Mouse (Mus musculus) lung, postnatal 0 days (tissue): ENCODE measurements at regions not wholly inside any gene's neighbourhood (a gene's known extent, or its start where the extent isn't known, plus 50 kb on each side); places are given as distances from the start of the nearest gene placed in this dataset.

Experiments
- ATAC-seq: fragments of 200-750 bp; cut with Nextera tagmentation; 2 replicates; pipeline ENCODE4 v1.8.0; 2017; ENCODE audit warnings: moderate library complexity
- DNase-seq: peaks from one replicate; pipeline ENCODE4 v3.0.0-alpha.2; 2016; ENCODE audit warnings: low spot score
- H3K27ac ChIP-seq: fragments of 300-500 bp; sonication (generic); 2 replicates; pipeline ENCODE4 v1.5.1; 2014; ENCODE audit warnings: antibody characterized with exemption, mild to moderate bottlenecking, low read length, mixed read lengths
- H3K27me3 ChIP-seq: fragments of 300-500 bp; sonication (generic); replicated peaks from 2 replicates; pipeline ENCODE4 v1.6.1; 2014; ENCODE audit warnings: low read length, mixed read lengths; ENCODE audit not compliant: insufficient read depth
- H3K36me3 ChIP-seq: fragments of 300-500 bp; sonication (generic); 2 replicates; pipeline ENCODE4 v1.6.1; 2014; ENCODE audit warnings: low read length, mixed read lengths; ENCODE audit not compliant: insufficient read depth
- H3K4me1 ChIP-seq: fragments of 300-500 bp; sonication (generic); 2 replicates; pipeline ENCODE4 v1.6.1; 2014; ENCODE audit warnings: antibody characterized with exemption, low read depth, low read length, mixed read lengths; ENCODE audit not compliant: insufficient read depth
- H3K4me2 ChIP-seq: fragments of 300-500 bp; sonication (generic); replicated peaks from 2 replicates; pipeline ENCODE4 v1.6.1; 2014; ENCODE audit warnings: low read depth, mild to moderate bottlenecking, low read length, moderate library complexity, mixed read lengths
- H3K4me3 ChIP-seq: fragments of 300-500 bp; sonication (generic); 2 replicates; pipeline ENCODE4 v1.5.1; 2014; ENCODE audit warnings: low read depth, low read length
- H3K9ac ChIP-seq: fragments of 300-500 bp; sonication (generic); replicated peaks from 2 replicates; pipeline ENCODE4 v1.6.1; 2014; ENCODE audit warnings: low read depth, mild to moderate bottlenecking
- H3K9me3 ChIP-seq: fragments of 300-500 bp; sonication (generic); 2 replicates; pipeline ENCODE4 v1.6.1; 2016; ENCODE audit warnings: low read length, mixed read lengths
- CTCF ChIP-seq: IDR thresholded peaks from 2 replicates; pipeline ENCODE4 v1.5.1; 2016; ENCODE audit warnings: antibody characterized with exemption, mild to moderate bottlenecking
- EP300 ChIP-seq: IDR thresholded peaks from 2 replicates; pipeline ENCODE4 v1.6.1; 2016; ENCODE audit warnings: antibody characterized with exemption, mild to moderate bottlenecking, control low read depth
- WGBS: fragments of 180-500 bp; shearing (Covaris S2); extraction: QIAGEN DNeasy Blood & Tissue Kit; methylation state at CpG from one replicate; pipeline ENCODE4 v1.1.7; 2014; 5-methylcytosine and 5-hydroxymethylcytosine counted together

- Histone ChIP-seq H3K27me3 (no peaks in the 10 kb centered on the region), H3K9ac (no peak overlapping the region), H3K36me3 (no peaks in the 10 kb centered on the region), H3K4me1 (0 out of 2 replicates have a peak, but pooled peaks cover 3% of the 10 kb centered on the region), H3K27ac (no peak overlapping the region), H3K9me3 (no peaks in the 10 kb centered on the region), H3K4me2 (no peak overlapping the region), H3K4me3 (no peak overlapping the region)
- TF ChIP-seq EP300 = peak; percentile 49
- no peak for TF ChIP-seq CTCF
- ATAC-seq (0 out of 2 replicates have a peak, but pooled peaks have one; percentile 21), DNase-seq (peak; percentile 69)
- 20% methylated on average over 5 of the region's 5 CpGs for WGBS
These were observed 160.0 kb upstream of the Ghr start for GRCm38 (mm10) chr15:3743168-3743814.

GRCm38 (mm10) chr15:3742191-3742590 is 158.9 kb upstream of the Ghr start:
- Histone ChIP-seq H3K4me3 (no peak overlapping the region), H3K9me3 (no peaks in the 10 kb centered on the region), H3K4me2 (no peak overlapping the region), H3K36me3 (no peaks in the 10 kb centered on the region), H3K27ac (no peak overlapping the region), H3K27me3 (no peaks in the 10 kb centered on the region), H3K9ac (no peak overlapping the region), H3K4me1 (0 out of 2 replicates have a peak, but pooled peaks cover 3% of the 10 kb centered on the region)
- TF ChIP-seq CTCF (no peak), EP300 (no peak)
- ATAC-seq (no peak), DNase-seq (no peak)
- WGBS = 76% methylated on average over 7 of the region's 7 CpGs

GRCm38 (mm10) chr15:3725214-3725613 is 141.9 kb upstream of the Ghr start:
- Histone ChIP-seq H3K4me3 (no peak overlapping the region), H3K27ac (no peak overlapping the region), H3K4me1 (no peaks in the 10 kb centered on the region), H3K9ac (no peak overlapping the region), H3K36me3 (no peaks in the 10 kb centered on the region), H3K9me3 (no peaks in the 10 kb centered on the region), H3K27me3 (no peaks in the 10 kb centered on the region), H3K4me2 (no peak overlapping the region)
- ATAC-seq (peak; percentile 61), DNase-seq (peak; percentile 52)
- WGBS = 72% methylated on average over 3 of the region's 3 CpGs
- TF ChIP-seq EP300 = peak; percentile 66
- TF ChIP-seq CTCF = no peak

- Histone ChIP-seq H3K27me3 (no peaks in the 10 kb centered on the region), H3K36me3 (no peaks in the 10 kb centered on the region), H3K4me2 (no peak overlapping the region), H3K27ac (no peak overlapping the region), H3K4me3 (no peak overlapping the region), H3K4me1 (no peaks in the 10 kb centered on the region), H3K9ac (no peak overlapping the region), H3K9me3 (no peaks in the 10 kb centered on the region)
- peak; percentile 87 for DNase-seq
- WGBS = 80% methylated on average over 6 of the region's 6 CpGs
- TF ChIP-seq CTCF (no peak), EP300 (peak; percentile 86)
- peak; percentile 57; the same call in 1 of the 2 replicates for ATAC-seq
These were observed 137.5 kb upstream of the Ghr start for GRCm38 (mm10) chr15:3720668-3721340.

- Histone ChIP-seq H3K9me3 (no peaks in the 10 kb centered on the region), H3K27ac (no peak overlapping the region), H3K4me3 (no peak overlapping the region), H3K4me1 (no peaks in the 10 kb centered on the region), H3K36me3 (no peaks in the 10 kb centered on the region), H3K27me3 (no peaks in the 10 kb centered on the region), H3K4me2 (no peak overlapping the region), H3K9ac (no peak overlapping the region)
- 79% methylated on average over 1 of the region's 1 CpGs for WGBS
- TF ChIP-seq CTCF = no peak
- TF ChIP-seq EP300 = no peak
- ATAC-seq = no peak
- no peak for DNase-seq
These were observed 128.5 kb upstream of the Ghr start for GRCm38 (mm10) chr15:3711764-3712163.

- 50% methylated on average over 11 of the region's 11 CpGs for WGBS
- H3K4me3 ChIP-seq = no peak overlapping the region
- H3K9me3 ChIP-seq = no peaks in the 10 kb centered on the region
- ATAC-seq = peak; percentile 75
- no peaks in the 10 kb centered on the region for H3K36me3 ChIP-seq
- TF ChIP-seq CTCF (0 out of 2 replicates have a peak, but pooled peaks have one; percentile 3), EP300 (no peak)
- no peak overlapping the region for H3K9ac ChIP-seq
- H3K27me3 ChIP-seq = no peaks in the 10 kb centered on the region
- H3K4me2 ChIP-seq = no peak overlapping the region
- DNase-seq = peak; percentile 68
- H3K4me1 ChIP-seq = no peaks in the 10 kb centered on the region
- H3K27ac ChIP-seq = no peak overlapping the region
These were observed 124.1 kb upstream of the Ghr start for GRCm38 (mm10) chr15:3707089-3708078.
